Mouse (Mus musculus) forebrain, embryonic 10.5 days (tissue): ENCODE data around the gene Padi2. TPM values are rescaled to one million over a fixed set of nuclear protein-coding genes. Genes with fewer than 3 reads are reported as not detected.

Experiments used
- DNase-seq: peaks from one replicate; pipeline ENCODE4 v3.0.0-alpha.2; 2017; ENCODE audit warnings: low spot score; ENCODE audit errors: extremely low spot score
- H3K27ac ChIP-seq: fragments of 300-500 bp; sonication (generic); 2 replicates; pipeline ENCODE4 v1.5.1; 2016; ENCODE audit warnings: mild to moderate bottlenecking
- H3K27me3 ChIP-seq: fragments of 300-500 bp; sonication (generic); 2 replicates; pipeline ENCODE4 v1.6.1; 2016; ENCODE audit warnings: mild to moderate bottlenecking; ENCODE audit not compliant: poor library complexity, severe bottlenecking
- H3K36me3 ChIP-seq: fragments of 300-500 bp; sonication (generic); replicated peaks from 2 replicates; pipeline ENCODE4 v1.6.1; 2016; ENCODE audit warnings: mild to moderate bottlenecking, moderate library complexity
- H3K4me1 ChIP-seq: fragments of 300-500 bp; sonication (generic); 2 replicates; pipeline ENCODE4 v1.6.1; 2016
- H3K4me3 ChIP-seq: fragments of 300-500 bp; sonication (generic); 2 replicates; pipeline ENCODE4 v1.5.1; 2016; ENCODE audit warnings: mild to moderate bottlenecking, moderate library complexity
- H3K9me3 ChIP-seq: fragments of 300-500 bp; sonication (generic); 2 replicates; pipeline ENCODE4 v1.6.1; 2016; ENCODE audit warnings: mild to moderate bottlenecking, moderate library complexity
- WGBS: fragments of 180-500 bp; shearing (Covaris S2); methylation state at CpG from one replicate; pipeline ENCODE4 v1.1.7; 2016; 5-methylcytosine and 5-hydroxymethylcytosine counted together
- polyA plus RNA-seq: library from polyadenylated mRNA; unstranded; fragments of >200 nt; fragmentation: Nextera tagmentation; extraction: Ambion mirVana; gene quantifications from 2 replicates; pipeline ENCODE4 v1.2.1, GENCODE M21; 2016

Padi2 gene
- polyA plus RNA-seq, 1 experiment from 2014 or later: 0.66 TPM

DNA sequence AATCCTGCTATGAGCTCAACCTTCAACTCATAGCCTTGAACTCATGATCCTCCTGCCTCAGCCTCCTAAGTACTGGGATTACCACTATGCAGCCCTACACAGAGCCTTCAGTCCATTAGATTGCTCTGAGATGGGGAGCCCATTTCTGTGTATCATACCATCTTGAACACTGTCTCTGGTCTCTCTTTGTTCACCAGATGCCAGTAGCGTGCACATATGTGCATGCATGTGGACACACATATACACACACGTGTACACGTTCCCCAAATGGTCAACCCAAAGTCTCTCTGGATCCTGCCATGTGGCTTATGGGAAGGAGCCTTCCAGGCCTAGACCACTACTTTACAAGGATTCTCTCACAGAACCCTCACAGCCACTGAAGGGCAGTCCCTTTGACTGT, 23.2 kb upstream of the Padi2 start:
- DNase-seq: no peak

DNA sequence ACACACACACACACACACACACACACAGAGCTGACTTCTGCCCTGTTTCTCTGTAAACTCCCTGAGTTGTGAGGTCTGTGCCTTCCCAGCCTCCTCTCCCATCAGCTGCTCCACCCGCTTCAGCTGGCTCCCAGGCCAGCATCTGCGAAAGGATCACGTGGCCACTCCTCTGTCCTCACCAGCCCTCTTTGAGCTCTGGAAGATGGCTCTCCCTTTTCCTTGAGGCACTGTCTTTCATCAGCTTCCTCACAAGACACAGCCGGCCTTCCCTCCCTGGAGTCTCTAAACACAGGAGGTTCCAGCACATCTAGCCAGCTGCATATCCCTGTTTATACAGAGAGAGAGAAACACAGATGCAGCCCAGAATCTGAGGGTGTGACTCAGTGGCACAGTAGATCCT, 22.3 kb upstream of the Padi2 start:
- peaks cover 11% of the 10 kb centered on the region for H3K9me3 ChIP-seq
- no peaks in the 10 kb centered on the region for H3K36me3 ChIP-seq
- H3K4me3 ChIP-seq: no peak overlapping the region
- H3K27ac ChIP-seq: no peak overlapping the region
- 50% methylated on average over 4 of the region's 4 CpGs for WGBS
- peaks cover 4% of the 10 kb centered on the region for H3K4me1 ChIP-seq
- no peak for DNase-seq
- no peaks in the 10 kb centered on the region for H3K27me3 ChIP-seq

More for the DNA sequence above, 23.2 kb upstream of the Padi2 start:
- Histone ChIP-seq H3K27me3 (no peaks in the 10 kb centered on the region), H3K9me3 (peaks cover 11% of the 10 kb centered on the region), H3K27ac (no peak overlapping the region), H3K4me1 (peaks cover 4% of the 10 kb centered on the region), H3K36me3 (no peaks in the 10 kb centered on the region), H3K4me3 (no peak overlapping the region)
- WGBS: 95% methylated on average over 3 of the region's 3 CpGs

DNA sequence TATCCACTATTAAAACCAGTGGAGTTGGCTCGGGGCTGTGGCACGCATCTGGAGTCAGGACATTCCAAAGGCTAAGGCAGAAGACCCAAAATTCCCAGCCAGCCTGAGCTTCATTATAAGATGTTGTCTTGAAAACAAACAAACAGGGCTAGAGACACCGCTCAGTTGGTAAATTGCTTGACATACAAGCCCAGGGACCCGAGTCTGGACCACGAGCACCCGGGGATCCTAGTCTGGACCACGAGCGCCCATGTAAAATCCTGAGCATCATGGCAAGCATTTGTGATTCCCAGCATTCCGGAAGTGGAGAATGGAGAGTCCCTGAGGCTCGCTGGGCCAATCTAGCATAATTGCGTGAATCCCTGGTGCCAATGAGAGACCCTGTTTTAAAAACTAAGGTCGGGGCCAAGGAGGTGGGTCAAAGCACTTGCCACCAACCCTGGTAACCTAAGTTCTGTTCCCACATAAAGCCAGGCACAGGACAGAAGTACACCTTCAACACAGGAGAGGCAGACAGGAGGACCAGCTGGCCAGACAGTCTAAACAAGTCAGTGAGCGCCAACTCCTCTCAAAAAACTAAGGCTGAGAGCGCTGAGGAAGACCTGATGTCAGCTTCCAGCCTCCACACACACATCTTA, 14.5 kb upstream of the Padi2 start:
- no peak for DNase-seq
- Histone ChIP-seq H3K27me3 (no peaks in the 10 kb centered on the region), H3K36me3 (no peaks in the 10 kb centered on the region), H3K4me3 (no peak overlapping the region), H3K27ac (no peak overlapping the region), H3K4me1 (no peaks in the 10 kb centered on the region), H3K9me3 (peaks cover 19% of the 10 kb centered on the region)
- 94% methylated on average over 14 of the region's 14 CpGs for WGBS

DNA sequence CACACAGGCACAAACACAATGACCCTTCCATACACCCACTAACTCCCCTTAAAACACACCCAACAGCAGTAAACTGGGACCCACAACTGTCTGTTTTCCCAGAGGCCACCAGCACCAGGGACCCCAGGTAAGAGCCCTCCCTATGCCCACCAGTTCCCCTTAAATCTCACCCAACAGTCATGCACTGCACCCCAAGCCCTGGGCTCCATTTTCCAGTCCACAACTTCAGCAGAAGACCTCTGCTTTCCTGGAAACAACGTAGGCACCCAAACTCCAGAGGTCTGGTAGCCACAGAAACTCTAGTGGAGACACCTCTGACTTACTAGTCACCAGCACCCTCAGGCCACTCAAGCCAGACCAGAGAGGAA, 14.0 kb upstream of the Padi2 start:
- Histone ChIP-seq H3K36me3 (no peaks in the 10 kb centered on the region), H3K27ac (no peak overlapping the region), H3K4me3 (no peak overlapping the region), H3K4me1 (no peaks in the 10 kb centered on the region), H3K9me3 (peaks cover 19% of the 10 kb centered on the region), H3K27me3 (no peaks in the 10 kb centered on the region)
- no peak for DNase-seq
- 65% methylated on average over 1 of the region's 1 CpGs for WGBS

DNA sequence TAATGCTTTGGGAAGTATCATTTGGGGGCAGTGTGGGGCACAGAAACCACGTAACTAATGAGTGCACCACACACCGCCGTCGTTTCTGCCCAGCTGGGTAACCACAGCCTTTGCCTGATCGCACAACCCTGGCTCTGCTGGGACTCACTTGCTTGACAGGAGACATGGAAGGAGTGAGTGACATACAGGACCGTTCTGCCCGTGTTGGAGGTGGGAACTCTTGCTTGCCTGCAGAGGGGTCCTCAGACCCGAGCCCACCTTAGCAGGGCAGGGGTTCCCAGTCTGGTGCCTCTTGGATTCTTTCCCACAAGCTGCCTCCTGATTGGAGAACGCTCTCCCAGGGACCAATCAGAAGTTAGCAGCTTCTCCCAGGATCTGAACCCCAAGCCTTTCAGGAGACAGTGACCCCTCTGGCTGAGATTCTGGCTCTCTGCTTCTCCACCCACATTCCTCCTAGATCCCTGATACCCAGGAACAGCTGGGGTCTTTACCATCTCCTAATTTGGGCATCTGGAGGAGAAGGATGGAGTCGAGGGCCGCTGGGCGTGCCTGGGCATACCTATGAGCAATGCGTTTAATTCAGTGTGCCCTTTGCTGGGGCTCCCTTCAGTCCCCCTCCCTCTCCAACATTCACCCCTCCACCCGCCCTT, 1.2 kb upstream of the Padi2 start:
- no peaks in the 10 kb centered on the region for H3K36me3 ChIP-seq
- H3K4me3 ChIP-seq: no peak overlapping the region
- H3K27ac ChIP-seq: no peak overlapping the region
- WGBS: 62% methylated on average over 14 of the region's 14 CpGs
- no peak for DNase-seq
- no peaks in the 10 kb centered on the region for H3K9me3 ChIP-seq
- H3K27me3 ChIP-seq: peaks cover 77% of the 10 kb centered on the region
- peaks cover 18% of the 10 kb centered on the region for H3K4me1 ChIP-seq

DNA sequence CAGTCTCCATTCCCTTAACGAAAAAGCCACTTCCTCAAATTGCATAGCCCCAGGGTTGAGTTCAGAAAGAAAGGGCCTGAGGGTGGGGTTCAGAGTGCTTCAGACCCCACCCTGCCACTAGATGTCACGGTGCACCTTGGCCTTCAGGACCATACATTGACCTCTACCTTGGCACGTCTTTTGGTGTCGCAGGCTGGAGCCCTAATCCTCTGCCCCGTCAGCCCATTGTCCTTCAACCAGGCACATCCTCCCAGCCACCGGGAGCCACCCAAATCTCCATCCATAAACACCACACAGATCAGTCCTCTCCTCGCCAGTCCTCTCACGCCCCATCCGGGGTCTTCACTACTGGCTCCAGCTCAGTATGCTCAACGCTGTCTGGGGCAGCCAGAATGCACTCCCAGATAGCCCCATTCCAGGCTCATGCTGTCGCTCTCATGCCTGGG, 695 bp upstream of the Padi2 start:
- peak overlapping the region; percentile 53 for H3K4me3 ChIP-seq

DNA sequence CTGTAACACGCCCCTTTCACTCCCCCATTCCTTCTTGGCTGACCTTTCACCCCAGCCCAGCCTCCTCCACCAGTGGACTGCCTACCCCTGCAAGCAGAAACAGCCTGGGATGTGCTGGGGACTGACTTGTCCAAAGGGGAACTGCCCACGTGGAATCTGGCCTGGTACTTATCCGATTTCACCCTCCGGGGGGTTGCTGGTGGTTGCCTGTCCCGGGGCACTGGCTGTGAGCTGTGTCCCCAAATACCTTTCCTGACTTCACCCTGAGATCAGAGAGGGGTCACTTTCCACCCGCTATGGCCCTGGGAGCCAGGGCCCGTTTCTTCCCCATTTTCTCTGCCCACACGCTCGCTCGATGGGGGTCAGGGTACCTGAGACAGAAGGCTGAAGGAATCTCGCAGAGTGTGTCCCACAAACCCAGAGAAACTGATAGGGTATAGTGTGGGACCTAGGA, 710 bp downstream of the Padi2 start:
- Histone ChIP-seq H3K4me3 (no peak overlapping the region), H3K36me3 (no peaks in the 10 kb centered on the region), H3K4me1 (peaks cover 26% of the 10 kb centered on the region), H3K27ac (no peak overlapping the region), H3K27me3 (peaks cover 71% of the 10 kb centered on the region), H3K9me3 (no peaks in the 10 kb centered on the region)
- DNase-seq: no peak
- 48% methylated on average over 11 of the region's 11 CpGs for WGBS

More for the DNA sequence above, 695 bp upstream of the Padi2 start:
- no peaks in the 10 kb centered on the region for H3K9me3 ChIP-seq
- H3K36me3 ChIP-seq: no peaks in the 10 kb centered on the region
- peaks cover 20% of the 10 kb centered on the region for H3K4me1 ChIP-seq
- H3K27ac ChIP-seq: no peak overlapping the region
- peaks cover 77% of the 10 kb centered on the region for H3K27me3 ChIP-seq
- WGBS: 11% methylated on average over 11 of the region's 11 CpGs
- DNase-seq: no peak

DNA sequence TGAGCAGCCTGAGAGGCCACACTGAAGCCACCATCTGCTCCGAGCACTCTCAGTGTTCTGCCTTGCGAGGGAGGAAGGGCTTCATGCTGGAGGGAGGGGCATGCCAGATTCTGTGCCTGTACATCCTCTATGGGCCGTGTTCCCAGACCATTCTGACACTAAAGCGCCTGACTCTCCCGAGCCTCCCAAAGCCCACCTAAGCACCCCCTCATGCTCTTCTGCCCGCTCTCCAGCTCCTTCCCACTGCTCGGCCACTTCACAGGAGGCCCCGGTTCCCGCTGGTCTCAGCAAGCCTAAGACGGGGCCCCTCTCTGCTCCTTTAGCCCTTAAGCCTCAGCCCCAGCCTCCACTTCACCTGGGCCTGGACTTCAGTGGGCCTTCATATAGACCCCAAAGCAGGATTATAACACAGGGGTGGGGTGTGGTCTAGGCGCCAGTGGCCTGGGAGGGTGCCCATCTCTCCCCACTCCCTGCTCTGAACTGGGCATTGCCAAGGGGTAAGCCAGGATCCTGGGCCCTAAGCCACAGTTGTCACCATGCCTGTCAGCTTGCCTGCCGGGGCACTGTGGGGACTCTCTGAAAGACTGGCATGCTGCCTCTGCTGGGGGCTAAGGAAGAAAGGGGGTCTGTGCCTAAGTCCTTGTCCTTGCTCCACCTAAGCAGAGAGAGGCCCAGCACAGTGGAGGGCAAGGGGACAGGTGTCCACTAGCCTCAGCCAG, 1.3 kb downstream of the Padi2 start:
- H3K9me3 ChIP-seq: no peaks in the 10 kb centered on the region
- peaks cover 23% of the 10 kb centered on the region for H3K4me1 ChIP-seq
- DNase-seq: no peak
- no peaks in the 10 kb centered on the region for H3K36me3 ChIP-seq
- WGBS: 57% methylated on average over 12 of the region's 12 CpGs
- H3K27ac ChIP-seq: no peak overlapping the region
- peaks cover 70% of the 10 kb centered on the region for H3K27me3 ChIP-seq
- no peak overlapping the region for H3K4me3 ChIP-seq

DNA sequence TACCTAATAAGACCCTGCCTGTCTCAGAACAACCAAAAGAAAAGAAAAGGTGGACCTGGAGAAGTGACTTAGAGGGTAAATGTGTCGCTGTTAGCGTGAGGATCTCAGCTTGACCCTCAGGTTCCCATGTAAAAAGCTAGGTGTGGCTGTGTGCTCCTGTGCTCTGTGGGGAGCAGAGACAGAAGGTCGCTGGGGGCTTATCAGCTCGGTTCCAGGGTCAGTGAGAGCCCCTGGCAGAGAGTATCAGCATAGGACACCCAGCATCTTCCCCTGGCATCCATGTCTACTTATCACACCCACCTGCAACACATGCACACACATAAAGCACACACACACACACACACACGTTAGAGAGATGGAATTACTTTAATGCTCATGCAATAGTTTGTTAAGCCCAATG, 2.5 kb downstream of the Padi2 start:
- Histone ChIP-seq H3K27me3 (peaks cover 60% of the 10 kb centered on the region), H3K4me1 (peaks cover 23% of the 10 kb centered on the region), H3K36me3 (no peaks in the 10 kb centered on the region), H3K4me3 (no peak overlapping the region), H3K9me3 (no peaks in the 10 kb centered on the region), H3K27ac (no peak overlapping the region)
- WGBS: 77% methylated on average over 5 of the region's 5 CpGs
- no peak for DNase-seq

DNA sequence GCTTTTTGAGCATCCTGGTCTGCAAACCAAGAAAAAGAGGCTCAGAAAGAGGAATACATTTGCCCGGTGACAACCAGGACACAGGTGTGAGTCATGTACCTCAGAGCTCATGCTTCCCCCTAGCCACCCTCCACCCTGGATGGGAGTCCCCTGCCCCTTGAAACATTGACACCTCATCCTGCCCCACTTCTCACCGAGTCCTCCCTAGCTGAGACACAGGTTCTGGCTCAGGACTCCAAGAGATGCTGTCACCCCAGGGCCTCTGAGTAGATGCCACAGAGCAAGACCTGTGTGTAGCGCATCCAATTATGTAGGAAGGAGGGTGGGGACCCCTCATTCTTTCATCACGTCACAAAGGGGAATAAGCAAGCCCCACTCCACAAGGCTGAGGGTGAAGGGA, 3.4 kb downstream of the Padi2 start:
- H3K4me3 ChIP-seq: no peak overlapping the region
- H3K27ac ChIP-seq: no peak overlapping the region
- H3K4me1 ChIP-seq: peaks cover 24% of the 10 kb centered on the region
- no peak for DNase-seq
- no peaks in the 10 kb centered on the region for H3K9me3 ChIP-seq
- no peaks in the 10 kb centered on the region for H3K36me3 ChIP-seq
- WGBS: 78% methylated on average over 4 of the region's 4 CpGs
- peaks cover 51% of the 10 kb centered on the region for H3K27me3 ChIP-seq

DNA sequence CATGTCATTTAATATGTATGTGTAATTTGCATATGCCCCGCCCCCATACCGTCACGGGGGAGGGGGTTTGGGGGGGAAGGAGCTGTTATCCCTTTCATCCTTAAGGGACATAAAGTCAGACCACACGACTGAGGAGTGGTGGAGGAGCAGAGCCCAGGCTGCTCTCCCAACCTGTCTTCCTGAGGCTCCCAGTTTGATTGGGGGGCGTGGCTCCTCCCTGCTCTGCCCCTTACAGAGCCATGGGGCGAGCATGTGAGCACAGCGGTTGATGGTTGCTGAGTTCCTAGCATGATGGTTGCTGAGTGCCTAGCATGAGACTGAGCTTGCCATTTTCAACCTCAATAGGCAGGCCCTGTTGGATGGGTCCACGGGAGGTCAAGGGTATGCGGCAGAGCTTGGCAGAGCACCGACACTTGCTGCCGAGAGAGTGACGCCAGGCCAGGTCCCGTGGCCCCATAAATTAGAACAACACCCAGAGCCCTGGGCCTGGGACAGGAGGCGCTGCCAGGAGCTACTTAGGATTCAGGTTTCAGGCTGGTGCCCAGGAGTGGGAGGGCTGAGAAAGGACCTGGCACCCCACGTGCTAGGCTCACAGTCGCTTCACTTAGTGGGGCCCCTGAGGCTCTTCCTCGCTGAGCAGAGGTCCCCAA, 4.6 kb downstream of the Padi2 start:
- Histone ChIP-seq H3K36me3 (no peaks in the 10 kb centered on the region), H3K4me3 (peak overlapping the region; percentile 20; the same call in 1 of the 2 replicates)
- 43% methylated on average over 17 of the region's 17 CpGs for WGBS

DNA sequence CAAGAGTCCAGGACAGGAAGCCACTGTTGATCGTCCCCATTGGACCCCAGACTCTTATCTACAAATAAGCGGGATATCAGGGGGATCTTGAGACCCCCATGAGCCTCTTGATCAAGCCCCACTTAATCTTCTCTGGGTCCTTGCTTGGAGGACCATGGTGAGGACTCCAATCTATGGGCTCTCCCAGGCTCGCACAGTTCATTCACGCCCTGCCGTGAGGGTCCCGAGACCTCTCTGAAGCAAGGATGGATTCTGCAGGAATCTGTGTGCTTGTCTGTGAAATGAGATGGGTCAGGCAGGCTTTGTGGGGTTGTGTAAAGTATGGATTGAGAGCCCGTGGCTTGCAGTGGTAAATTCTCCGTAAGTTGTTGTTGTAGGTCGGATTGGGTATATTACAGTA, 5.3 kb downstream of the Padi2 start:
- no peak for DNase-seq
- no peaks in the 10 kb centered on the region for H3K9me3 ChIP-seq
- H3K4me3 ChIP-seq: no peak overlapping the region
- H3K36me3 ChIP-seq: no peaks in the 10 kb centered on the region
- H3K27me3 ChIP-seq: peaks cover 33% of the 10 kb centered on the region
- 93% methylated on average over 9 of the region's 9 CpGs for WGBS
- H3K4me1 ChIP-seq: peaks cover 20% of the 10 kb centered on the region
- no peak overlapping the region for H3K27ac ChIP-seq

More for the DNA sequence above, 4.6 kb downstream of the Padi2 start:
- Histone ChIP-seq H3K27ac (no peak overlapping the region), H3K27me3 (peaks cover 39% of the 10 kb centered on the region), H3K4me1 (peaks cover 27% of the 10 kb centered on the region), H3K9me3 (no peaks in the 10 kb centered on the region)
- no peak for DNase-seq
